Mouse (Mus musculus) kidney, postnatal 36 days (tissue): ENCODE measurements around the gene Htr2a.
A peak's percentile ranks its signal among the peaks of the same experiment; 100 is the strongest.

Experiments used
- DNase-seq, 2 experiments: peaks; one replicate each; pipeline ENCODE4 v3.0.0; 2021 to 2022; ENCODE audit warnings: mixed read lengths in 2 of 2

Gene Htr2a

GRCm38 (mm10) chr14:74640819-74641381 is at the start of gene Htr2a:
Htr2a (plus strand) TSS chr14:74640840.
- peak in 1 of 2 experiments; percentile 22 for DNase-seq

GRCm38 (mm10) chr14:74601333-74602087 is 39.1 kb upstream of the Htr2a start:
- no peak for DNase-seq

- DNase-seq: peak; percentile 46 to 86
These were observed 38.1 kb upstream of the Htr2a start for GRCm38 (mm10) chr14:74602543-74602942.

- no peak for DNase-seq
These were observed 37.4 kb upstream of the Htr2a start for GRCm38 (mm10) chr14:74603131-74603766.

- DNase-seq: peak; percentile 7 to 15
These were observed 29.3 kb upstream of the Htr2a start for GRCm38 (mm10) chr14:74611326-74611725.

GRCm38 (mm10) chr14:74618858-74619257 is 21.8 kb upstream of the Htr2a start:
- DNase-seq: peak in 1 of 2 experiments; percentile 54

GRCm38 (mm10) chr14:74638071-74638470 is 2.6 kb upstream of the Htr2a start:
- peak in 1 of 2 experiments; percentile 45 for DNase-seq

GRCm38 (mm10) chr14:74641668-74642230 is 1.1 kb downstream of the Htr2a start:
- DNase-seq: peak in 1 of 2 experiments; percentile 7

- peak; percentile 79 to 89 for DNase-seq
These were observed 2.7 kb downstream of the Htr2a start for GRCm38 (mm10) chr14:74643296-74643695.

- peak in 1 of 2 experiments; percentile 17 for DNase-seq
These were observed 5.6 kb downstream of the Htr2a start for GRCm38 (mm10) chr14:74646107-74646793.

- peak in 1 of 2 experiments; percentile 19 for DNase-seq
These were observed 9.4 kb downstream of the Htr2a start for GRCm38 (mm10) chr14:74650001-74650400.

GRCm38 (mm10) chr14:74651678-74652077 is 11.0 kb downstream of the Htr2a start:
- DNase-seq: no peak

- DNase-seq: no peak
These were observed 16.6 kb downstream of the Htr2a start for GRCm38 (mm10) chr14:74657227-74657626.

GRCm38 (mm10) chr14:74659411-74659841 is 18.8 kb downstream of the Htr2a start:
- DNase-seq: no peak

- DNase-seq: no peak
These were observed 31.7 kb downstream of the Htr2a start for GRCm38 (mm10) chr14:74672137-74673019.

- no peak for DNase-seq
These were observed 32.3 kb downstream of the Htr2a start for GRCm38 (mm10) chr14:74673020-74673350.

- DNase-seq: no peak
These were observed 32.9 kb downstream of the Htr2a start for GRCm38 (mm10) chr14:74673584-74673983.

GRCm38 (mm10) chr14:74679841-74680240 is 39.2 kb downstream of the Htr2a start:
- DNase-seq: no peak

GRCm38 (mm10) chr14:74684298-74684978 is 43.8 kb downstream of the Htr2a start:
- no peak for DNase-seq

- DNase-seq: no peak
These were observed 51.3 kb downstream of the Htr2a start for GRCm38 (mm10) chr14:74691963-74692362.

- DNase-seq: no peak
These were observed 56.1 kb downstream of the Htr2a start for GRCm38 (mm10) chr14:74696766-74697165.
